Mouse (Mus musculus) cerebellum, adult 2 months (tissue): Measurements from ENCODE around the gene Amacr. TPM values are rescaled to one million over a fixed set of nuclear protein-coding genes. Genes with fewer than 3 reads are reported as not detected.
A peak's percentile ranks its signal among the peaks of the same experiment; 100 is the strongest.
"Not testable (repeated sequence)": the region's sequence is repeated elsewhere in the genome, so short reads cannot be mapped to it uniquely, and the experiment has no call there.

Source experiments
- DNase-seq, 2 experiments: peaks; one replicate each; pipeline ENCODE4 v3.0.0; 2021
- H3K27ac ChIP-seq: fragments of 200-500 bp; 2 replicates; pipeline ENCODE4 v1.5.1; 2012; ENCODE audit warnings: low read length, control low read depth, inconsistent platforms; ENCODE audit not compliant: insufficient read depth
- H3K27me3 ChIP-seq: fragments of 200-500 bp; 2 replicates; pipeline ENCODE4 v1.6.1; 2012; ENCODE audit warnings: inconsistent platforms, mild to moderate bottlenecking, low read length, moderate library complexity; ENCODE audit not compliant: control insufficient read depth, insufficient read depth
- H3K4me1 ChIP-seq: fragments of 200-500 bp; 2 replicates; pipeline ENCODE4 v1.6.1; 2011; ENCODE audit warnings: low read length; ENCODE audit not compliant: control insufficient read depth, insufficient read depth
- H3K4me3 ChIP-seq: fragments of 200-500 bp; replicated peaks from 2 replicates; pipeline ENCODE3; 2011; ENCODE audit warnings: mild to moderate bottlenecking, low read depth, low read length, control low read depth; ENCODE audit not compliant: insufficient read depth
- CTCF ChIP-seq: fragments of 200-500 bp; IDR thresholded peaks from 2 replicates; pipeline ENCODE4 v1.5.1; 2011; ENCODE audit warnings: low read depth, mild to moderate bottlenecking, control low read depth, low read length, moderate library complexity, borderline replicate concordance; ENCODE audit not compliant: insufficient read depth
- POLR2A ChIP-seq: fragments of 200-500 bp; IDR thresholded peaks from 2 replicates; pipeline ENCODE4 v1.6.1; 2011; ENCODE audit warnings: low read length, control low read depth, borderline replicate concordance; ENCODE audit not compliant: insufficient read depth
- WGBS: fragments of 180-500 bp; shearing (Covaris S2); methylation state at CpG from one replicate; pipeline ENCODE4 v1.1.7; 2018; 5-methylcytosine and 5-hydroxymethylcytosine counted together
- polyA plus RNA-seq: library from polyadenylated mRNA; depleted of rRNA; stranded (reverse); fragments of >200 nt; gene quantifications from 2 replicates; pipeline ENCODE4 v1.2.3, GENCODE M21; 2012

Amacr gene
- polyA plus RNA-seq, 1 experiment = 12.0 TPM

- Histone ChIP-seq H3K27ac (no peak overlapping the region), H3K4me1 (no peaks in the 10 kb centered on the region), H3K27me3 (no peaks in the 10 kb centered on the region), H3K4me3 (no peak overlapping the region)
- TF ChIP-seq POLR2A (no peak), CTCF (no peak)
- no peak for DNase-seq
- WGBS = 85% methylated on average over 5 of the region's 5 CpGs
Measured at GRCm38 (mm10) chr15:10970777-10971176, 10.8 kb upstream of the Amacr start.

DNA sequence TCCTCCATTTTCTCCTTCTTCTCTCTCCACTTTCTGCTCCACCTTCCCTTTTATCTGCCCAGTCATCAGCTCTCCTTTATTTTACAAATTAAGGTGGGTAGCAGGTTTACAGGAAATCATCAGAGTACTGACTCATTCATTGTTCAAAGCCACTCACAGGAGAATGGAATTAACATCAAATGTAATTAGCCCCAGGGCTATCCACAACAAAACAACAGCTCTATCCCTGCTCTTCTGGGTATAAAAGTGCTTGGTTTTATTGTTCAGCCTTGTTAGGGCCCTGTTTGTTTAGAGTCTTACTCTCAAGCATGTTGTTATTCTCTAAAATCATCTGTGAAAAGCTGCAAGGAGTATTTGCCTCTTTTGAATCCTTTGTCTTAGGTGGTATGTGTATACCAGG is 4.4 kb upstream of the Amacr start:
- Histone ChIP-seq H3K27ac (no peak overlapping the region), H3K4me3 (no peak overlapping the region), H3K27me3 (no peaks in the 10 kb centered on the region), H3K4me1 (no peaks in the 10 kb centered on the region)
- no peak for DNase-seq
- TF ChIP-seq CTCF = no peak
- no peak for TF ChIP-seq POLR2A

DNA sequence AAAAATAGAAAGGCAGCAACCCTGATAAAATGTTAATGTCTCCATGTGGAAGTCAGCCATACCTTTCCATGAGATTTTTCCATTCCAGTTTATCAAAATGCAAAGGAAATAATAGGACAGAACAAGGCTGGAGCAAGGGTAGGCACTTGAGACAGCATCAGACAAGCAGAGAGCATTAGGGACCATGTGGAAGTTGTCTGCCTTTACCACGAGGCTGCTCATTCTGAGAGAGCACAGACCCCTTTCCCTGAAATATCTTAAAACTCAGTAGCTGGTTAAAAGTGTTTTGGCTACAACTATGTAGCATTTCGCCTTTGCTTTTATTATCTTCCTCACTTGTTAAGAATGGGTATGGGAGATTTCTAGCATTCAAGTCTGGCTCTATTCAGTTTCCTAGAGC is 844 bp upstream of the Amacr start:
- 53% methylated on average over 2 of the region's 2 CpGs for WGBS
- TF ChIP-seq CTCF (no peak), POLR2A (no peak)
- Histone ChIP-seq H3K27me3 (no peaks in the 10 kb centered on the region), H3K27ac (no peak overlapping the region), H3K4me3 (no peak overlapping the region), H3K4me1 (no peaks in the 10 kb centered on the region)
- DNase-seq = no peak

DNA sequence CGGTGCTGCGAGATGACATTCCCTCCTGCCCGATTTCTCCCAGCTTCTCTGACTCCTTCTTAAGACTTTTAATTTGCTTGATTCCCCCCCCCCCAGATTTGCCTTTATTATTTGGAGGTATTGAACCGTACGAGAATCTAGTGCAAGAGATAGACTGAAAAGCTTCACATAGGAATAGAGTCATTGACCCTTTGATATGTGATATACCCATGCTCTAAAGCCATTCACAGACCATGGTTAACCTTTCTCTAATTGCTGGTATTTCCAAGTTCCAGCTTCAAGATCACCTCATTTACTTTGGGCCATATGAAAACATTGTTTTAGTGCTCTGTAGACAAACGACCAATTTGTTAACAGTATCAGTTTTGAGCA is 494 bp downstream of the Amacr start:
- Histone ChIP-seq H3K4me3 (peak overlapping the region; percentile 86), H3K4me1 (no peaks in the 10 kb centered on the region), H3K27ac (peak overlapping the region; percentile 84; the same call in 1 of the 2 replicates), H3K27me3 (no peaks in the 10 kb centered on the region)
- 4% methylated on average over 6 of the region's 6 CpGs for WGBS
- no peak for DNase-seq
- TF ChIP-seq POLR2A (no peak; the same call in 1 of the 2 replicates), CTCF (no peak)

DNA sequence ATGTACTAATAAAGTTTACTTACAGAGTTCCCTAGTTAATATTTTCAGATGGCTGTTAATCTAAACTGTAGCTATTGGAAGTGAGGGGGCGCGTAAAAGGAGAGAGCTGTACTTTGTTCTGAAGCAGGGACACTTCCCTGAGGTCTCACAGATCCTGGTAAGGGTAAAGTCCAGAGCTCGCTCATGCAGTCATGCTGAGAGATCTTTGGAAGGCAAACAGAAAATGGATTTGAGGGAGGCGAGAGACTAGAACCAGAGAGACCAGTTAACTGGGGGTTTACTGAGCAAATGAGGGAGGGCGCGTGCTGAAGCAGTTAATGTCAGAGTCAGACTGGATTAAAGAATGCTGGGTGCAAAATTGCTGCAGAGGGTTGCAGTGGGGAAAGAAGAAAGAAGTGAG is 4.2 kb downstream of the Amacr start:
- Histone ChIP-seq H3K4me3 (no peak overlapping the region), H3K27me3 (no peaks in the 10 kb centered on the region), H3K27ac (no peak overlapping the region), H3K4me1 (no peaks in the 10 kb centered on the region)
- DNase-seq = no peak
- WGBS = 83% methylated on average over 6 of the region's 6 CpGs
- TF ChIP-seq POLR2A = no peak
- TF ChIP-seq CTCF = no peak

- H3K27ac ChIP-seq, H3K27me3 ChIP-seq, DNase-seq, H3K4me3 ChIP-seq, H3K4me1 ChIP-seq: not testable (repeated sequence)
- WGBS = 81% methylated on average over 2 of the region's 2 CpGs
Measured at GRCm38 (mm10) chr15:10986477-10986876, 4.9 kb downstream of the Amacr start.

DNA sequence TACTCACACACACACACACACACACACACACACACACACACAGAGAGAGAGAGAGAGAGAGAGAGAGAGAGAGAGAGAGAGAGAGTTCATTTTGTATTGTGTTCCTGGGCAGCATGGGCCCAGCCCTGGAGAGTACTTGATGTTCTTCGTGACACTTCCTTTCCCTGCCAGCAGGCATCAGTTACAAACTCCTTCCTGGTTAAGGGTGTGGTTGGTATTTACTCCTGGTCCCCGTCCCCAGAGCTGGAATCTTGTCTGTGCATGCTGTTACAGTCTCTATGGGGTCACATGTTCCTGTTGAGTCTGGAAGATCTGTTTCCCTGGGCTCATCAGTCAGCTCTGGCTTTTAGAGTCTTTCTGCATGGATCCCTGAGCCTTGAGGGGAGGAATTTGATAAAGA is 8.9 kb downstream of the Amacr start:
- no peak for TF ChIP-seq POLR2A
- TF ChIP-seq CTCF = no peak
- WGBS = 54% methylated on average over 2 of the region's 2 CpGs
- Histone ChIP-seq H3K27me3 (no peaks in the 10 kb centered on the region), H3K27ac (no peak overlapping the region), H3K4me3 (no peak overlapping the region), H3K4me1 (no peaks in the 10 kb centered on the region)
- no peak for DNase-seq

DNA sequence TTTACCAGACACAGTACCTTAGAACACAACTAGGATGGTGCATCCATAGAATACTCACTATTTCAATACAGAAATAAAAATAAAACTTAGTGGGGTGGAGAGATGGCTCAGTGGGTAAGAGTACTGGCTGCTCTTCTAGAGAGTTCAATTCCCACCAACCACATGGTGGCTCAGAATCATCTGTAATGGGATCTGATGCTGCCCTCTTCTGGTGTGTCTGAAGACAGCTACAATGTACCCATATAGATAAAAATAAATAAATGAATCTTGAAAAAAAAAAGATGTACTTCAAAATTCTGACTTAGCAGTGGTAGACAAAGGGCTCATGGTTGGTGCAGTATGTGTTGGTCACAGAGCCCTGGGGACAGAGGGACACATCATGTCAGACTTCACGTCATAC is 10.0 kb downstream of the Amacr start:
- 100% methylated on average over 1 of the region's 1 CpGs for WGBS
- DNase-seq = no peak
- no peak overlapping the region for H3K27ac ChIP-seq

GRCm38 (mm10) chr15:10999832-11000231 is 18.3 kb downstream of the Amacr start:
- TF ChIP-seq POLR2A (no peak), CTCF (no peak)
- Histone ChIP-seq H3K4me1 (no peaks in the 10 kb centered on the region), H3K27me3 (no peaks in the 10 kb centered on the region), H3K4me3 (peak overlapping the region; percentile 32), H3K27ac (no peak overlapping the region)
- no peak for DNase-seq
- WGBS = 42% methylated on average over 5 of the region's 5 CpGs

More for the DNA sequence above, 10.0 kb downstream of the Amacr start:
- no peak overlapping the region for H3K4me3 ChIP-seq
- TF ChIP-seq CTCF (no peak), POLR2A (no peak)
- H3K27me3 ChIP-seq = no peaks in the 10 kb centered on the region
- no peaks in the 10 kb centered on the region for H3K4me1 ChIP-seq
